Mouse (Mus musculus) small intestine, adult 2 months (tissue): Measurements from ENCODE around the gene Arsa.

ENCODE experiments used
- CTCF ChIP-seq: fragments of 200-500 bp; IDR thresholded peaks from 2 replicates; pipeline ENCODE4 v1.5.1; 2012; ENCODE audit warnings: low read depth, mild to moderate bottlenecking, control low read depth, inconsistent platforms, low read length, moderate library complexity, mixed read lengths; ENCODE audit not compliant: insufficient replicate concordance, insufficient read length; ENCODE audit errors: extremely low read depth
- POLR2A ChIP-seq: fragments of 200-500 bp; IDR thresholded peaks from 2 replicates; pipeline ENCODE4 v1.6.1; 2012; ENCODE audit warnings: low read depth, mild to moderate bottlenecking, control low read depth, inconsistent platforms, low read length, moderate library complexity

DNA sequence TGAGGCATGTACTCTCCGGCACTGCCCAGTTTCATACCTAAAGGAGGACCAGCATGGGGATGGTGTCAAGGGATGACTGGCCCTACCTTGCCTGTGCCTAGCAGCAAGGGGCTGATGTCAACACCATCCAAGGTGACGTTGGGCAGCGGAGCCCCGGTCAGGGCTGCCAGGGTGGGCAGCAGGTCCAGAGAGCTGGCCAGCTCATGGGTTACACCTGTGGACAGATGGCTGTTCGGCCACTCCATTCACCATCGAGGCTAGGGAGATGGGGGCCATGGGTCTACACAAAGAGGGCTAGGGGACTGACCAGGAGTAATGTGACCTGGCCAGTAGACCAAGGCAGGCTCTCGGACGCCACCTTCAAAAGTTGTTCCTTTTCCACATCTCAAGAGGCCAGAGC, 3.3 kb downstream of the Arsa start:
- TF ChIP-seq POLR2A, result no peak
- TF ChIP-seq CTCF, result no peak
